Comparison of ENCODE assay signal across 15 mouse cellular contexts in the genomic region with DNA sequence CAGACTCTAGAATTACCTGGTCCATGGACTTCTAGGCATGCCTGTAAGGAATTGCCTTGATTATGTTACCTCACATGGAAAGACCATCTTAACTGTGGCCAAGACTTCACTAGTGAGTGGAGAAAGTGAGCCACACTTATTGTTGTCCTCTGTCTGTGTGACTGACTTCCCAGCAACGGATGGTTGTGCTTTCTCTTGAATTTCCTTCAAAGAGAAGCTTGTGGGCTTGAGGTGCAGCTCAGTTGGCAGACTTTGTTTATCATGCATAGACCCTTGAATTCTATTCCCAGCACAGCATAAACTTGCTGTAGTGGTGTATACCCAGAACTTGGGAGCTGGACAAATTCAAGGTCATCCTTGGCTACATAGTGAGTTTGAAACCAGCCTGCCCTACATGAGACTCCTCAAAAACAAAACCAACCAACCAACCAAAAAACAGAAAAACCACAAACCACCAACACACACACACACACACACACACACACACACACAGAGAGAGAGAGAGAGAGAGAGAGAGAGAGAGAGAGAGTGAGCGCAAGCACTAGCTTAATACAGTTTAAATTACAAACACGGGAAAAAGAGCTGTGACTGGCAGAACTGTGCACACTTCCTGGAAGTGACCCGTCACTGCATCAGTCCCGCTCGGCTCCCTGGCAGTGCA. TPM values are rescaled to one million over a fixed set of nuclear protein-coding genes. Genes with fewer than 3 reads are reported as not detected.
DNase-seq lines count a peak whose midpoint lies in the region; ATAC-seq and TF ChIP-seq lines count a peak whose summit lies in the region.
"Had no signal": no experiment of that assay in that cellular context is flagged by ENCODE, and none has a peak within 500 bp of the region (broad histone marks: within the 10 kb centered on the region; RNA-seq: fewer than 3 reads in every experiment).

No protein-coding gene starts in this region.

- no peak overlapping the region for H3ac ChIP-seq in myocyte (ENCODE audit: control insufficient read depth, insufficient read length)

- ATAC-seq in heart, postnatal 0 days (ENCODE audit: insufficient read depth, low read depth), result no peak
- peak; percentile 71 for ATAC-seq in common myeloid progenitor, adult 5-6 weeks (replicated peaks; ENCODE audit: low read depth, poor library complexity, severe bottlenecking)
- ATAC-seq: forebrain, embryonic 15.5 days had no signal

- H3K9ac ChIP-seq in heart, postnatal 0 days (replicated peaks; ENCODE audit: low read depth, low read length), result no peak overlapping the region
- H3K9ac ChIP-seq: embryonic facial prominence, embryonic 15.5 days; forebrain, embryonic 15.5 days had no signal

- intact Hi-C loops in heart, postnatal 10 days (cut with DNase I), result no loop called here

- H3K79me2 ChIP-seq in myocyte (ENCODE audit: control insufficient read depth, insufficient read depth), result no peaks in the 10 kb centered on the region

- no peak for DNase-seq in heart, postnatal 0 days (ENCODE audit: low spot score)
- DNase-seq in heart, postnatal 10 days, result no peak
- peak; percentile 70 for DNase-seq in thymus, postnatal 25 days
- DNase-seq in lung, adult 2 months, result no peak
- no peak for DNase-seq in adipocyte (ENCODE audit: low spot score)
- DNase-seq in ovary, adult 18-20 months (ENCODE audit: low spot score), result no peak
- DNase-seq: adrenal gland, adult 8-10 months; kidney, adult 18-20 months; liver; lung, postnatal 10 days had no signal

- H3K36me3 ChIP-seq in heart, postnatal 0 days (replicated peaks; ENCODE audit: control insufficient read depth, insufficient read depth, low read length), result no peaks in the 10 kb centered on the region; the same call in 1 of the 2 replicates
- H3K36me3 ChIP-seq in myocyte (ENCODE audit: control insufficient read depth, insufficient read depth), result peaks cover 9% of the 10 kb centered on the region

- no peak overlapping the region for H3K4me2 ChIP-seq in heart, postnatal 0 days (ENCODE audit: low read depth, low read length)
- peak overlapping the region; percentile 19 for H3K4me2 ChIP-seq in myocyte (ENCODE audit: low read depth)
- H3K4me2 ChIP-seq: embryonic facial prominence, embryonic 15.5 days; forebrain, embryonic 15.5 days had no signal

- no peaks in the 10 kb centered on the region for H3K9me3 ChIP-seq in heart, postnatal 0 days (replicated peaks; ENCODE audit: control insufficient read depth, low read length)
- H3K9me3 ChIP-seq: embryonic facial prominence, embryonic 15.5 days; forebrain, embryonic 15.5 days; hindbrain, embryonic 10.5 days had no signal

- H3K27ac ChIP-seq in heart, postnatal 0 days (ENCODE audit: low read depth), result peak overlapping the region; percentile 17; the same call in 1 of the 2 replicates
- H3K27ac ChIP-seq: embryonic facial prominence, embryonic 15.5 days; forebrain, embryonic 15.5 days; hindbrain, embryonic 10.5 days had no signal

- H3K4me1 ChIP-seq in heart, postnatal 0 days (ENCODE audit: control insufficient read depth, insufficient read depth), result peaks cover 4% of the 10 kb centered on the region
- no peaks in the 10 kb centered on the region for H3K4me1 ChIP-seq in lung, adult 2 months (ENCODE audit: control insufficient read depth, insufficient read depth, low read length)
- H3K4me1 ChIP-seq: embryonic facial prominence, embryonic 15.5 days; forebrain, embryonic 15.5 days; hindbrain, embryonic 10.5 days had no signal

- TF ChIP-seq CTCF in heart, postnatal 0 days (IDR thresholded peaks at IDR 0.05; ENCODE audit: low read depth), result no peak
- TF ChIP-seq CTCF in lung, adult 2 months (IDR thresholded peaks at IDR 0.05; ENCODE audit: insufficient read depth, low read length), result no peak

- TF ChIP-seq EP300 in heart, postnatal 0 days (IDR thresholded peaks at IDR 0.05; ENCODE audit: low read depth), result no peak

- H3K4me3 ChIP-seq in heart, postnatal 0 days (ENCODE audit: low read depth, low read length), result no peak overlapping the region
- no peak overlapping the region for H3K4me3 ChIP-seq in myocyte
- no peak overlapping the region for H3K4me3 ChIP-seq in lung, adult 2 months (replicated peaks; ENCODE audit: extremely low read depth, low read depth, low read length)
- H3K4me3 ChIP-seq: embryonic facial prominence, embryonic 15.5 days; forebrain, embryonic 15.5 days; hindbrain, embryonic 10.5 days had no signal

- WGBS in heart, postnatal 0 days, result 79% methylated on average over 6 of the region's 6 CpGs
- WGBS in lung, adult 2 months, result 59% methylated on average over 6 of the region's 6 CpGs

- H3K27me3 ChIP-seq in heart, postnatal 0 days (ENCODE audit: control insufficient read depth, insufficient read depth, low read length), result no peaks in the 10 kb centered on the region
- H3K27me3 ChIP-seq in myocyte (ENCODE audit: control insufficient read depth, insufficient read depth, insufficient read length), result no peaks in the 10 kb centered on the region
- H3K27me3 ChIP-seq: embryonic facial prominence, embryonic 15.5 days; forebrain, embryonic 15.5 days had no signal

- TF ChIP-seq POLR2A in myocyte (IDR thresholded peaks at IDR 0.05; ENCODE audit: insufficient read length, low read depth), result no peak
- no peak for TF ChIP-seq POLR2A in lung, adult 2 months (IDR thresholded peaks at IDR 0.05; ENCODE audit: borderline replicate concordance, extremely low read depth, low read depth, low read length)

TF ChIP-seq in myocyte, 11 proteins besides CTCF, POLR2A, EP300 and RAD21:
- TF ChIP-seq TCF12 (IDR thresholded peaks at IDR 0.05; ENCODE audit: insufficient read depth, poor library complexity, severe bottlenecking), result no peak
- no peak for TF ChIP-seq REST (IDR thresholded peaks at IDR 0.05; ENCODE audit: insufficient read depth, insufficient read length)
- TF ChIP-seq POLR2AphosphoS2 (IDR thresholded peaks at IDR 0.05; ENCODE audit: insufficient read length, low read depth), result no peak
- TF ChIP-seq CEBPB (IDR thresholded peaks at IDR 0.05; ENCODE audit: insufficient read depth, poor library complexity, severe bottlenecking), result no peak
- no peak for TF ChIP-seq MYOG (IDR thresholded peaks at IDR 0.05; ENCODE audit: control insufficient read depth in 1 of 3, insufficient read depth in 1 of 3, insufficient read length in 2 of 3, low read depth in 2 of 3)
- no peak for TF ChIP-seq USF1 (IDR thresholded peaks at IDR 0.05; ENCODE audit: low read depth)
- TF ChIP-seq E2F4 (IDR thresholded peaks at IDR 0.05; ENCODE audit: insufficient read depth), result no peak

RNA-seq across cellular contexts. Expression of a gene that starts 26.1 kb away (rescaled TPM):
- total RNA-seq in heart, postnatal 0 days (2014; rRNA removed; ENCODE audit: low replicate concordance), result 10.5 and 17.3 TPM in 2 replicates
- 42.9 and 49.4 TPM in 2 replicates for polyA plus RNA-seq in heart, postnatal 0 days (2015; fragmentation: Nextera tagmentation; extraction: Ambion mirVana)
- total RNA-seq in heart, postnatal 10 days (2021), result 10 to 100 TPM; 24.7 to 34.4 TPM
- total RNA-seq in common myeloid progenitor, adult 5-6 weeks (2017), result 19.6 and 35.9 TPM in 2 replicates
- 22.0 TPM for polyA plus RNA-seq in myocyte (2012; fragmentation: generic; extraction: Trizol)
- polyA plus RNA-seq in lung, adult 2 months (2012; rRNA removed), result 3.6 and 4.7 TPM in 2 replicates

RNA-seq across cellular contexts. Expression of a gene that starts 36.3 kb away (rescaled TPM):
- total RNA-seq in heart, postnatal 0 days (2014; rRNA removed; ENCODE audit: low replicate concordance), result 116 and 138 TPM in 2 replicates
- 74.9 and 94.8 TPM in 2 replicates for polyA plus RNA-seq in heart, postnatal 0 days (2015; fragmentation: Nextera tagmentation; extraction: Ambion mirVana)
- total RNA-seq in heart, postnatal 10 days (2021), result 100 to 1,000 TPM; 111 to 118 TPM
- 28.9 and 33.8 TPM in 2 replicates for total RNA-seq in common myeloid progenitor, adult 5-6 weeks (2017)
- 107 TPM for polyA plus RNA-seq in myocyte (2012; fragmentation: generic; extraction: Trizol)
- 55.7 and 82.7 TPM in 2 replicates for polyA plus RNA-seq in lung, adult 2 months (2012; rRNA removed)
